Mouse (Mus musculus) liver, postnatal 0 days (tissue): ENCODE measurements around the gene Ppid.

ENCODE experiments used
- CTCF ChIP-seq: sonication (generic); IDR thresholded peaks from 2 replicates; pipeline ENCODE4 v1.5.1; 2016; ENCODE audit warnings: antibody characterized with exemption, low read depth
- EP300 ChIP-seq: IDR thresholded peaks from 2 replicates; pipeline ENCODE4 v1.6.1; 2016; ENCODE audit warnings: antibody characterized with exemption, low read depth, mild to moderate bottlenecking

GRCm38 (mm10) chr3:79564875-79565606 is 26.1 kb upstream of the Ppid start:
- TF ChIP-seq CTCF: no peak
- TF ChIP-seq EP300: no peak
